Mouse (Mus musculus): ENCODE results near the gene Dhx33. TPM values are rescaled to one million over a fixed set of nuclear protein-coding genes. Genes with fewer than 3 reads are reported as not detected.

The Dhx33 gene
- polyA plus RNA-seq, 1 experiment from 2014 or later: 21.3 TPM

DNA sequence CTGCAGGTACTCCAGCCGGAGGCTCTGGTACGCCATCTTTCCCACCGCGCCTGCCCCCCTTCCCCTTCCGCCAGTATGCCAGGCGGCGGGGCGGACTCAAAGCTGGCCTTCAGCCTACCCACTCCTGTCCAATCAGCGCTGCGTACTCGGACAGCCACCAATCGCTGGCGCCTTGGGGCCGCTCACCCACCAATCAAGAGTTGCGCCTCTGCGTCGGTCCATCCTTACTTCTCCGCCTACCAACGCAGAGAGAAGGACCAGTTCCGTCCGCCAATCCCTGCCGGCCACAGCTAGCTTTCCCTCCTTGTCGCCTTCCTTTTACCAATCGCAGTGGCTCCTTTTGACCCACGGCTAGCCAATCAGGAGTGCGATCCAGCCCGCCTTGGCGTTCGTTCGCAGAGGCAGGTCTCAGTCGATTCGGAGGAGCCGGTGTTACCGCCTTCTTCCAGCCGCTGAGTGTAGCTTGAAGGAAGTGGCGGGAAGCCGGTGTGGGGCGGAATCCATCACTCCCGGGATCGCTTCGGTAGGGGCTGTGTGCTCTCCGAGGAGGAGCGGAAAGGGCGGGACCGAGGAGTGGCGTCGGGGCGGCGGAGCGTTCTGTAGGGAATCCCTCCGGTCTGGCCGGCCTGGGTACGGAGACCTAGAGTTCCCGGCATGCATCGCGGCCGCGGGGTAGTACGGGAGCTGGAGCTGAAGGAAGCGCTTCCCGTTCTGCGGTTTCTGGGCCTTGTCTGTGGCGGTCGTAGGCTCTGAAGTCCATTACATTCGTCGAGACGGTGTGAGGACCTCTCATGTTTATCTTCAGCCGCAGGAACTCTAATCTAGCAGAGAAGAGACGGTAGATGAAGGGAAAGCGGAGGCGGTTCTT lies 15.2 kb upstream of the Dhx33 start, which contains the start of the genes Mis12 and Derl2:
TSS of gene Mis12 (plus strand) at position 411 of the 868 bp plus-strand sequence.
TSS of gene Derl2 (minus strand) at position 641 of the 868 bp plus-strand sequence.
- H3K9me3 ChIP-seq (ENCODE audit: control insufficient read depth, low read length): no peaks in the 10 kb centered on the region
- H3K4me2 ChIP-seq (ENCODE audit: low read depth, low read length): peak within 1 kb of the TSS; percentile 89
- no peaks in the 10 kb centered on the region for H3K27me3 ChIP-seq (replicated peaks; ENCODE audit: control insufficient read depth, insufficient read depth, low read length)
- peak within 1 kb of the TSS; percentile 92 for H3K27ac ChIP-seq (replicated peaks; ENCODE audit: low read depth, low read length)
- peaks cover 19% of the 10 kb centered on the region; the same call in 1 of the 2 replicates for H3K4me1 ChIP-seq (ENCODE audit: control insufficient read depth, insufficient read depth, low read length)
- peak; percentile 100 for DNase-seq (ENCODE audit: low spot score)
- peak; percentile 99 for ATAC-seq (ENCODE audit: low read depth)
- H3K9ac ChIP-seq (ENCODE audit: low read depth, low read length): peak within 1 kb of the TSS; percentile 89
- peak within 1 kb of the TSS; percentile 89 for H3K4me3 ChIP-seq (ENCODE audit: low read depth, low read length)
- H3K36me3 ChIP-seq (ENCODE audit: control insufficient read depth, insufficient read depth, low read length): peaks cover 25% of the 10 kb centered on the region
- under 1% methylated on average over 56 of the region's 71 CpGs for WGBS

DNA sequence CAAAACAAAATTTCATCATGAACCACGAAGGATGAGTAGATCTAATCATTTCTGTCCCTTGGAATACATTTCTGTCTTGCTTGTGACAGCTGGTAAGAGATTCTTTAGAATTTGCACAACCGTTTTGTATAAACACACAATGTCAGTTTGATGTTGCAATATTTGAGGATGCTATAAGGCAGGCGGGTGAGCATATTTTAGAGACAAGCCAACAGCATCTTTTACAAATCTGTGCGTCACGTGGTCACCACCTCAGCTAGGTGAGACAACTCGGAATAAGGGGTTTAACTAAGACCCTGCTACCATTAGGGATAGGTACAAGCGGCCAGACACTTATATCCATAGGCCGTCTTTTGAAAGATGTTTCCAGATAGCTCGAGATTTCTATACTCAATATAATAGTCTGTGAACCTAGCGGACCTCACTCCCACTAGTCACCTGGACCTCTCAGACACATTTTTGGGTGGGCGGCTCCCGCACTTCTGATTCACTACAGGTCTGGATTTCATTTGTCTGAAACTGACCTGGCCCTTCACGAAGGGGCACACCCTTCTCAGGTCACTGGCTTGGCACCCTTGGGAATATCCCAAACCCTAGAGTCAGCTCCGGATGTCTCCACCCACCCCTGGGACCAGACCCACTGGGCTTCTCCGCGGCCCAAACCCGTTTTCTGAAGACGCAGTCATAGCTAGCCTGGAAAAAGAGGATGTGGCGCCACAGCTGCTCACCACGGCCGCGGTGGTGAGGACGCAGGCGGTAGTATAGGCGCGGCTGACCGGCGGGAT lies 14.4 kb upstream of the Dhx33 start:
- ATAC-seq (ENCODE audit: low read depth) (peak; percentile 0; the same call in 1 of the 2 replicates), DNase-seq (ENCODE audit: low spot score) (no peak)
- no peaks in the 10 kb centered on the region for H3K27me3 ChIP-seq (replicated peaks; ENCODE audit: control insufficient read depth, insufficient read depth, low read length)
- H3K4me1 ChIP-seq (ENCODE audit: control insufficient read depth, insufficient read depth, low read length): peaks cover 19% of the 10 kb centered on the region; the same call in 1 of the 2 replicates
- peak overlapping the region; percentile 89 for H3K9ac ChIP-seq (ENCODE audit: low read depth, low read length)
- H3K4me3 ChIP-seq (ENCODE audit: low read depth, low read length): peak overlapping the region; percentile 89
- peak overlapping the region; percentile 89 for H3K4me2 ChIP-seq (ENCODE audit: low read depth, low read length)
- H3K9me3 ChIP-seq (ENCODE audit: control insufficient read depth, low read length): no peaks in the 10 kb centered on the region
- H3K27ac ChIP-seq (replicated peaks; ENCODE audit: low read depth, low read length): peak overlapping the region; percentile 81
- peaks cover 29% of the 10 kb centered on the region for H3K36me3 ChIP-seq (ENCODE audit: control insufficient read depth, insufficient read depth, low read length)
- 5% methylated on average over 28 of the region's 28 CpGs for WGBS

DNA sequence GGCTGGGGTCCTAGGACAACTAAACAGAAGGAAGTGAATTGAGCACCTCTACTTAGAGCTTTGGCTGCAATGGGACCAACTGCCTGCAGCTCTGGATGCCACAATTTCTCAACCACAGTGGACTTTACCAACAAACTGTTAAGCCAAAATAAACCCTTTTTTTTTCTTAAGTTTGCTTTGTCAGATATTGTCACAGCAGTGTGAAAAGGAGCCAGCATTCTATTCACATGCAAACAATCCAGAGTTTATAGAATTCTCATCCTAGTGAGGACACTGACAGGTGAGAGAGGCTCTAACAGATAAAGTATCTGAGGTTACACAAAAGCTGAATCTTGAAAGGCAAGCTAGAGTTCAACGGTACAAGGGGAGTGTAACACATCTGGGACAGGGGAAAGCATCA lies 12.8 kb upstream of the Dhx33 start:
- Histone ChIP-seq H3K27me3 (replicated peaks; ENCODE audit: control insufficient read depth, insufficient read depth, low read length) (no peaks in the 10 kb centered on the region), H3K4me1 (ENCODE audit: control insufficient read depth, insufficient read depth, low read length) (peaks cover 19% of the 10 kb centered on the region; the same call in 1 of the 2 replicates), H3K27ac (replicated peaks; ENCODE audit: low read depth, low read length) (no peak overlapping the region), H3K9ac (ENCODE audit: low read depth, low read length) (no peak overlapping the region), H3K4me3 (ENCODE audit: low read depth, low read length) (no peak overlapping the region), H3K36me3 (ENCODE audit: control insufficient read depth, insufficient read depth, low read length) (peaks cover 33% of the 10 kb centered on the region), H3K4me2 (ENCODE audit: low read depth, low read length) (no peak overlapping the region), H3K9me3 (ENCODE audit: control insufficient read depth, low read length) (no peaks in the 10 kb centered on the region)
- no peak for ATAC-seq (ENCODE audit: low read depth)
- 89% methylated on average over 1 of the region's 1 CpGs for WGBS
- DNase-seq (ENCODE audit: low spot score): no peak

DNA sequence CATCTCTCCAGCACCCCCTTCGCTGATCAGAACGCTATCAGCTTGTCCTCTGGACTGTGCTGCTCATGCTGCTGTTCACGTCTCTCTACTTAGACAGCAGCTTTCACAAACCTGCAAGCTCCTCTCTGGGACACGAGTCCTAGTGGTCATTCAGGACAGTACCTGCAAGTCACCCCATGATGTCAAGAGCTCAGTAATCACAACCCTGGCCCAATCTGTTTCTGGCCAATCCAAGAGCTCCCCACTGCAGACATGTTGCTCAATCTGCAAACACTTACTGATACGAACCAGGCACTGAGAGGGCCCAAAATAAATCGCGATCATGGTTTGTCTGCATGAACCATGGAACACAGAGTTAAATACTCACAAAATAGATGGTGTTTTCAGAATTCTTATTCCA lies 8.5 kb upstream of the Dhx33 start:
- Histone ChIP-seq H3K27ac (replicated peaks; ENCODE audit: low read depth, low read length) (no peak overlapping the region), H3K4me1 (ENCODE audit: control insufficient read depth, insufficient read depth, low read length) (0 out of 2 replicates have a peak, but pooled peaks cover 3% of the 10 kb centered on the region), H3K36me3 (ENCODE audit: control insufficient read depth, insufficient read depth, low read length) (peaks cover 57% of the 10 kb centered on the region), H3K4me2 (ENCODE audit: low read depth, low read length) (no peak overlapping the region), H3K9me3 (ENCODE audit: control insufficient read depth, low read length) (no peaks in the 10 kb centered on the region), H3K27me3 (replicated peaks; ENCODE audit: control insufficient read depth, insufficient read depth, low read length) (no peaks in the 10 kb centered on the region), H3K9ac (ENCODE audit: low read depth, low read length) (no peak overlapping the region), H3K4me3 (ENCODE audit: low read depth, low read length) (no peak overlapping the region)
- no peak for DNase-seq (ENCODE audit: low spot score)
- WGBS: 96% methylated on average over 7 of the region's 7 CpGs
- ATAC-seq (ENCODE audit: low read depth): no peak

GRCm38 (mm10) chr11:71008321-71008720 lies 4.1 kb upstream of the Dhx33 start:
- Histone ChIP-seq H3K4me3 (ENCODE audit: low read depth, low read length) (no peak overlapping the region), H3K27ac (replicated peaks; ENCODE audit: low read depth, low read length) (no peak overlapping the region), H3K4me2 (ENCODE audit: low read depth, low read length) (no peak overlapping the region), H3K9ac (ENCODE audit: low read depth, low read length) (no peak overlapping the region), H3K4me1 (ENCODE audit: control insufficient read depth, insufficient read depth, low read length) (peaks cover 5% of the 10 kb centered on the region), H3K9me3 (ENCODE audit: control insufficient read depth, low read length) (no peaks in the 10 kb centered on the region), H3K27me3 (replicated peaks; ENCODE audit: control insufficient read depth, insufficient read depth, low read length) (no peaks in the 10 kb centered on the region), H3K36me3 (ENCODE audit: control insufficient read depth, insufficient read depth, low read length) (peaks cover 46% of the 10 kb centered on the region)
- ATAC-seq (ENCODE audit: low read depth) (no peak), DNase-seq (ENCODE audit: low spot score) (no peak)
- WGBS: 93% methylated on average over 3 of the region's 3 CpGs

DNA sequence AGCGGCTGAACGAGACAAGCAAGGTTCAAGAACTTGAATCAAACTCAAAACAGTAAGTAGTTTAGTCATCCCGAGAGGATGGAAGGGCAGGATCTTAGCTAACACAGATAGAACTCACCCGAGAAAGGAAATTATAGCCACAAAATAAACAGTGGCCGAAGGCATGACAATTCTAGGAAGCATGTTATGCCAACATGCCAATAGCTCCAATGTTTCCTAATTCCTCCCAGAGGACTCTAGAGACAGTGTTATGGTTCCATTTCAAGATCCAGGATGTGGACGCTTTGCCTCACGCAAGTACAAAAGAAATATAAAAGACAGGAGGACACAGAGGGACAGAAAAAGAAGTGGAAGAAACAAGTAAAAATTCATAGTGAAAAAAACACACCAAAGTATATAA lies 3.6 kb upstream of the Dhx33 start:
- 87% methylated on average over 7 of the region's 7 CpGs for WGBS
- H3K9me3 ChIP-seq (ENCODE audit: control insufficient read depth, low read length): no peaks in the 10 kb centered on the region
- DNase-seq (ENCODE audit: low spot score) (no peak), ATAC-seq (ENCODE audit: low read depth) (no peak)
- H3K4me1 ChIP-seq (ENCODE audit: control insufficient read depth, insufficient read depth, low read length): peaks cover 10% of the 10 kb centered on the region
- H3K27me3 ChIP-seq (replicated peaks; ENCODE audit: control insufficient read depth, insufficient read depth, low read length): no peaks in the 10 kb centered on the region
- no peak overlapping the region for H3K27ac ChIP-seq (replicated peaks; ENCODE audit: low read depth, low read length)
- H3K4me3 ChIP-seq (ENCODE audit: low read depth, low read length): no peak overlapping the region
- H3K36me3 ChIP-seq (ENCODE audit: control insufficient read depth, insufficient read depth, low read length): peaks cover 43% of the 10 kb centered on the region
- no peak overlapping the region for H3K9ac ChIP-seq (ENCODE audit: low read depth, low read length)
- H3K4me2 ChIP-seq (ENCODE audit: low read depth, low read length): no peak overlapping the region

GRCm38 (mm10) chr11:71007026-71007425 lies 2.8 kb upstream of the Dhx33 start:
- ATAC-seq (ENCODE audit: low read depth): no peak
- no peak overlapping the region for H3K27ac ChIP-seq (replicated peaks; ENCODE audit: low read depth, low read length)
- no peak for DNase-seq (ENCODE audit: low spot score)
- H3K4me1 ChIP-seq (ENCODE audit: control insufficient read depth, insufficient read depth, low read length): peaks cover 13% of the 10 kb centered on the region
- H3K9ac ChIP-seq (ENCODE audit: low read depth, low read length): no peak overlapping the region
- 94% methylated on average over 6 of the region's 6 CpGs for WGBS
- H3K27me3 ChIP-seq (replicated peaks; ENCODE audit: control insufficient read depth, insufficient read depth, low read length): no peaks in the 10 kb centered on the region
- H3K4me3 ChIP-seq (ENCODE audit: low read depth, low read length): no peak overlapping the region
- H3K36me3 ChIP-seq (ENCODE audit: control insufficient read depth, insufficient read depth, low read length): peaks cover 35% of the 10 kb centered on the region
- H3K4me2 ChIP-seq (ENCODE audit: low read depth, low read length): no peak overlapping the region
- no peaks in the 10 kb centered on the region for H3K9me3 ChIP-seq (ENCODE audit: control insufficient read depth, low read length)

DNA sequence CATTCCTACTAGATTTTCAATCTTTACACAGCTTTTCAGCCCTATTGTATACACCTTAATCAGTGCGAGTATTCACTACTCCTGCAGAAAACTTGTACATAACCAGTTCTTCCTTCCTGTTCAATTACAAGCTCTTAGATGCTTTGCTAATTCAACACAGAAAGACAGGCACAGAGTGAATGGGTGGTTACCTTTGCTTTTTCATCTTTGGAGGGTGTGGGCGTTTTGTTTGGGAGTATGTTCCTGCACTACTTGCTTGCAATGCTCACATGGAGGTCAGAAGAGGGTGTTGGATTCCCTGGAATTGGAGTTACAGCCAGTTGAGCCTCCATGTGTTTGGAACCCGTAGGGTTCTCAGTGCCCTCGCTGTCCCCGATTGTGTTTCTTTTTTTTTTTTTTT lies 809 bp upstream of the Dhx33 start:
- Histone ChIP-seq H3K9me3 (ENCODE audit: control insufficient read depth, low read length) (no peaks in the 10 kb centered on the region), H3K4me1 (ENCODE audit: control insufficient read depth, insufficient read depth, low read length) (peaks cover 13% of the 10 kb centered on the region), H3K9ac (ENCODE audit: low read depth, low read length) (0 out of 2 replicates have a peak overlapping the region, but pooled peaks have one; percentile 45), H3K4me2 (ENCODE audit: low read depth, low read length) (peak overlapping the region; percentile 54), H3K36me3 (ENCODE audit: control insufficient read depth, insufficient read depth, low read length) (peaks cover 21% of the 10 kb centered on the region), H3K27me3 (replicated peaks; ENCODE audit: control insufficient read depth, insufficient read depth, low read length) (no peaks in the 10 kb centered on the region), H3K4me3 (ENCODE audit: low read depth, low read length) (peak overlapping the region; percentile 96), H3K27ac (replicated peaks; ENCODE audit: low read depth, low read length) (peak overlapping the region; percentile 68)
- DNase-seq (ENCODE audit: low spot score) (no peak), ATAC-seq (ENCODE audit: low read depth) (no peak)
- 59% methylated on average over 5 of the region's 5 CpGs for WGBS

Data from embryonic facial prominence, embryonic 14.5 days (tissue).